In the genomic region with DNA sequence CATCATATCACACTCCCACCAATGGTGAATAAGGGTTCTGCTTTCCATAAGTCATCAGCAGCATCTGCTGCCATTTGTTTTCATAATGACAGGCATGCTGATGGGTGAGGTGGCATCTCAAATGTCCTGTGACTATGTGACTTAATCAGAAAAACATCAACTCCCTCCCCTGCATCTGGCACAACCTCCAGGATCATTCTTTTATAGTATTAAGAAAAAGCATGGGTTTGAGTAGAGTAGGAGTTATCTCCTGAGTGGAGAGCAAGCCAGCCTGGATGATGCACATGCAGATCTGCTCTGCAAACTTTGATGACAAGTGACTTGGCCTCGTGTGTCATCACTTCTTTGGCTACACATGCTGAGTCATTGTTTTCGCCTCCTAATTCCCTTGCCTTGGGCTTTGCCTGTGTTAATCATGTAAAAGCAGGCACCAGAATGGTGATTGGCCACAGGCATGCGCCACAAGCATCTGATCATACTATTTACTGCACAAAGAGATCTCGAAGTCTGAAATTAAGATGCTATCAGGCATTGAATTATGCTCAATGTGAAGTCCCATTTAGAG, we compare ENCODE assay signal across 20 mouse cellular contexts.
A peak's percentile ranks its signal among the peaks of the same experiment; 100 is the strongest.
DNase-seq lines count a peak whose midpoint lies in the region.
"Had no signal": no experiment of that assay in that cellular context is flagged by ENCODE, and none has a peak within 500 bp of the region (broad histone marks: within the 10 kb centered on the region; RNA-seq: fewer than 3 reads in every experiment).

No protein-coding gene starts in this region.

- peak; percentile 8 for DNase-seq in embryo, embryonic 10 days (ENCODE audit: low spot score)
- DNase-seq in embryo, embryonic 10.5 days (ENCODE audit: low spot score), result no peak
- DNase-seq in retina, postnatal 1 day, result peak; percentile 29
- DNase-seq in retina, embryonic 14.5 days (ENCODE audit: low spot score), result no peak
- peak; percentile 52 for DNase-seq in Muller cell, postnatal 12 days (ENCODE audit: inconsistent ontology term)
- DNase-seq in layer of hippocampus, adult 9-10 months (ENCODE audit: low spot score), result no peak
- DNase-seq in cerebellum, postnatal 25 days, result no peak
- DNase-seq: cerebellum, adult 11 months; cerebellum, adult 9-10 months; gastrocnemius, postnatal 10 days; heart, postnatal 14 days; kidney, adult 18-20 months; kidney, postnatal 25 days; left cerebral cortex, postnatal 4 days; liver, embryonic 13.5 days; lung, adult 18-20 months; lung, postnatal 4 days; right cerebral cortex, postnatal 4 days; thymus, adult 18-20 months; thymus, postnatal 25 days had no signal

Comparison
In these comparisons a context has a peak if more than half of its experiments do, and no peak if none do; other contexts are left out.
1. DNase-seq: peak in embryo, embryonic 10 days (single experiment), retina, postnatal 1 day (single experiment) and Muller cell, postnatal 12 days (single experiment); none in embryo, embryonic 10.5 days (single experiment), retina, embryonic 14.5 days (single experiment), layer of hippocampus, adult 9-10 months (single experiment) and cerebellum, postnatal 25 days (0 of 2).